ENCODE assay signal across 10 mouse cellular contexts in genomic region chr9:40350052-40350451, GRCm38 (mm10).
DNase-seq lines count a peak whose midpoint lies in the region; TF ChIP-seq lines count a peak whose summit lies in the region.
"Had no signal": no experiment of that assay in that cellular context is flagged by ENCODE, and none has a peak within 500 bp of the region (broad histone marks: within the 10 kb centered on the region; RNA-seq: fewer than 3 reads in every experiment).

No protein-coding gene starts in this region.

- no peak for TF ChIP-seq CTCF in layer of hippocampus, adult 2 months (conservative IDR thresholded peaks at IDR 0.05)

- peak overlapping the region; percentile 46 for H3K27ac ChIP-seq in layer of hippocampus, adult 2 months
- H3K27ac ChIP-seq: embryonic facial prominence, embryonic 10.5 days; embryonic facial prominence, embryonic 12.5 days; forebrain, embryonic 13.5 days; forebrain, embryonic 15.5 days had no signal

- no peak overlapping the region for H3K4me3 ChIP-seq in layer of hippocampus, adult 2 months
- H3K4me3 ChIP-seq: embryonic facial prominence, embryonic 10.5 days; embryonic facial prominence, embryonic 12.5 days; forebrain, embryonic 13.5 days; forebrain, embryonic 15.5 days had no signal

- DNase-seq in layer of hippocampus, adult 2 months (ENCODE audit: low spot score in 2 of 2): no peak
- DNase-seq in layer of hippocampus, postnatal 25 days (ENCODE audit: extremely low spot score in 1 of 2, low spot score in 1 of 2): no peak
- peak; percentile 50 for DNase-seq in Muller cell, postnatal 12 days (ENCODE audit: inconsistent ontology term)
- DNase-seq in retina, postnatal 1 day: peak; percentile 89
- no peak for DNase-seq in frontal cortex, postnatal 25 days (ENCODE audit: low spot score in 2 of 2)
- DNase-seq: adrenal gland, postnatal 25 days had no signal

Comparison
In these comparisons a context has a peak if more than half of its experiments do, and no peak if none do; other contexts are left out.
1. DNase-seq: peak in Muller cell, postnatal 12 days (single experiment) and retina, postnatal 1 day (single experiment); none in layer of hippocampus, adult 2 months (0 of 2), layer of hippocampus, postnatal 25 days (0 of 2) and frontal cortex, postnatal 25 days (0 of 2).